Mouse (Mus musculus) midbrain, embryonic 13.5 days (tissue): ENCODE measurements around the gene Syt12. TPM values are rescaled to one million over a fixed set of nuclear protein-coding genes. Genes with fewer than 3 reads are reported as not detected.

Source experiments
- ATAC-seq: fragments of 200-750 bp; cut with Nextera tagmentation; 2 replicates; pipeline ENCODE4 v1.8.0; 2017; ENCODE audit warnings: mild to moderate bottlenecking, moderate TSS enrichment, moderate library complexity
- H3K27ac ChIP-seq: fragments of 300-500 bp; sonication (generic); 2 replicates; pipeline ENCODE4 v1.5.1; 2015; ENCODE audit warnings: inconsistent platforms, mild to moderate bottlenecking, moderate library complexity
- H3K27me3 ChIP-seq: fragments of 300-500 bp; sonication (generic); 2 replicates; pipeline ENCODE4 v1.6.1; 2015; ENCODE audit warnings: mild to moderate bottlenecking, inconsistent platforms
- H3K36me3 ChIP-seq: fragments of 300-500 bp; sonication (generic); 2 replicates; pipeline ENCODE4 v1.6.1; 2015; ENCODE audit warnings: mild to moderate bottlenecking, inconsistent platforms
- H3K4me1 ChIP-seq: fragments of 300-500 bp; sonication (generic); replicated peaks from 2 replicates; pipeline ENCODE4 v1.6.1; 2015; ENCODE audit warnings: inconsistent platforms
- H3K4me2 ChIP-seq: fragments of 300-500 bp; sonication (generic); replicated peaks from 2 replicates; pipeline ENCODE4 v1.6.1; 2015; ENCODE audit warnings: moderate library complexity, mild to moderate bottlenecking, inconsistent platforms
- H3K4me3 ChIP-seq: fragments of 300-500 bp; sonication (generic); replicated peaks from 2 replicates; pipeline ENCODE4 v1.5.1; 2015; ENCODE audit warnings: mild to moderate bottlenecking, inconsistent platforms
- H3K9ac ChIP-seq: fragments of 300-500 bp; sonication (generic); replicated peaks from 2 replicates; pipeline ENCODE4 v1.6.1; 2015; ENCODE audit warnings: mild to moderate bottlenecking, inconsistent platforms
- H3K9me3 ChIP-seq: fragments of 300-500 bp; sonication (generic); 2 replicates; pipeline ENCODE4 v1.6.1; 2016; ENCODE audit warnings: mild to moderate bottlenecking, inconsistent platforms
- WGBS: fragments of 180-500 bp; shearing (Covaris S2); methylation state at CpG from one replicate; pipeline ENCODE4 v1.1.7; 2015; 5-methylcytosine and 5-hydroxymethylcytosine counted together
- polyA plus RNA-seq: library from polyadenylated mRNA; unstranded; fragments of >200 nt; fragmentation: Nextera tagmentation; extraction: Ambion mirVana; gene quantifications from 2 replicates; pipeline ENCODE4 v1.2.1, GENCODE M21; 2015

Gene Syt12
- polyA plus RNA-seq, 1 experiment from 2014 or later: 1.7 TPM

DNA sequence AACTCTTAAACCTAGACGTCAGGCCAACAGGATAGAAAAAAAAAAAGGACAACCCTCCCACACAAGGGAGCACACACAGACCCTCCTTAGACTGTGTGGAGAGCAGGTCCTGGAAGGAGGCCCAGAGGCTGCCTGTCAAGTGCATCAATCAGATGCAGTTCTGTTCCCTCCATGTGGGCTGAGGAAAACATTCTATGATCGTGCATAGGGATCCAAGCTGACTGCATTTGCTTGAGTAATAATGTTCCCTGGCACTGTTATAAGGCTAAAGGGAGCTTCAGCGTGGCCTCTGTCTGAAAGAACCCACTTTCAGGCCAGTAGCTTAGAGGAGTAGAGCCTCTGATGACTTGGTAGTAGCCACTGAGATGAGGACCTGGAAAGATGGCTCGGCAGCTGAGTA lies 24.7 kb downstream of the Syt12 start:
- no peak for ATAC-seq
- Histone ChIP-seq H3K4me1 (peaks cover 9% of the 10 kb centered on the region; the same call in 1 of the 2 replicates), H3K36me3 (no peaks in the 10 kb centered on the region), H3K4me3 (no peak overlapping the region), H3K9ac (no peak overlapping the region), H3K4me2 (no peak overlapping the region), H3K9me3 (no peaks in the 10 kb centered on the region), H3K27me3 (no peaks in the 10 kb centered on the region), H3K27ac (no peak overlapping the region)
- 55% methylated on average over 4 of the region's 4 CpGs for WGBS

DNA sequence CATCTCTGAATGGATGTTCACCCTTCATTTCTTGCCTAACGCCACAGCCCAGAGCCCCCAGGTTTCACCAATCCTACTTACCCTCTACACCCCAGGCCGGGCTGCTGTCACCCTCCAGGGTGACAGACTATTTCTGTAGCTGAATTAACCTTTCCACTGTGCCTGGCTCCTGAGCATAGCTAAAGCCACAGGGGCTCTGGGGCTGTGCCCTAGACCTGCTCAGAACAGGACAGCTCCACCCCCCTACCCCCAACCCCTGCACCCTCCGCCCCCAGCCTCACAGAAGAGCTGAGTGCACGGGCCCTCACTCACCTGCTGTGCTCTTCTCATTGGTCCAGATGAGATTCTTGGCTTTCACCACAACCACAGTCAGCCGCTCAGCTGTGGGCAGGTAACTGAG lies 25.3 kb downstream of the Syt12 start:
- peaks cover 9% of the 10 kb centered on the region; the same call in 1 of the 2 replicates for H3K4me1 ChIP-seq
- no peak for ATAC-seq
- H3K9ac ChIP-seq: no peak overlapping the region
- no peaks in the 10 kb centered on the region for H3K9me3 ChIP-seq
- no peaks in the 10 kb centered on the region for H3K36me3 ChIP-seq
- H3K4me2 ChIP-seq: no peak overlapping the region
- H3K27me3 ChIP-seq: no peaks in the 10 kb centered on the region
- 23% methylated on average over 5 of the region's 5 CpGs for WGBS
- H3K27ac ChIP-seq: no peak overlapping the region
- no peak overlapping the region for H3K4me3 ChIP-seq

DNA sequence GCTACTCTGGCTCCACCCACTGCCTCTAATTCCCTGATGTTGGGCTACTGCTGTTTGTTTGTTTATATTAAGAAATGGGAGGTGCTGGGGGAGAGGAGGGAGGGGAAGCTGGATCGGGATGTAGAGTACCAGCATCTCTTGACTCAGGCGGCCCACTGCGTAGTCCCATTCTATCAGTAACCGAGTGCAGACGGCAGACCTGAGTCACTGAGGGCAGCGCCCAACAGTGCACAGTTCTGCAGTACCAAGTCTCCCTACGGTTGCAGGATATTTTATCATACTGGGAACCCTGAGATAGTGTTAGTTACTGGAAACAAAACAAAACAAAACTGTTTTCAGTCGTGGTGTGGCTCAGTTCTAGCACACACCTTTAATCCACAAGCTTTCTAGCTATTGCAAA lies 26.1 kb downstream of the Syt12 start:
- Histone ChIP-seq H3K9me3 (no peaks in the 10 kb centered on the region), H3K4me1 (peaks cover 9% of the 10 kb centered on the region; the same call in 1 of the 2 replicates), H3K27ac (no peak overlapping the region), H3K4me2 (no peak overlapping the region), H3K36me3 (no peaks in the 10 kb centered on the region), H3K9ac (no peak overlapping the region), H3K4me3 (no peak overlapping the region), H3K27me3 (no peaks in the 10 kb centered on the region)
- ATAC-seq: no peak
- 69% methylated on average over 8 of the region's 8 CpGs for WGBS

DNA sequence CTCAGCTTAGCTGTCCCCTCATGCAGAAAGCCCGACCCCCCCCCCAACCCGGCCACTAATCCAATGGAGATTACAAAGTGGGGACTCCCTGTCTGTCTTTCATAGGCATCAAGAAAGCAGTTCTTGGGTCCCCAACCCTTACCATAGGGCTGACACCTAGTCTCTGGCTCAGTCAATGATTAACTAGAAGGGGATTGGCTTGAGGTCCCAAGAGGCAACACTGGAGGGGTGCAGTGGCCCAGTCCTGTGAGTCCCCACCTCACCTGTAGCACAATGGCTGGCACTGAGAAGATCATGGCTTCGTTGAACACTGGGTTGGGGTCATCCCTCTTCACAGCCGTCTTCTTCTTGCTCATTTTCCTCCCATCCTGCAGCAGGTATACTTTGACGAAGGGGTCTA lies 26.6 kb downstream of the Syt12 start:
- H3K9ac ChIP-seq: no peak overlapping the region
- peaks cover 9% of the 10 kb centered on the region; the same call in 1 of the 2 replicates for H3K4me1 ChIP-seq
- H3K4me3 ChIP-seq: no peak overlapping the region
- H3K27ac ChIP-seq: no peak overlapping the region
- H3K9me3 ChIP-seq: no peaks in the 10 kb centered on the region
- no peak overlapping the region for H3K4me2 ChIP-seq
- WGBS: 62% methylated on average over 5 of the region's 5 CpGs
- H3K27me3 ChIP-seq: no peaks in the 10 kb centered on the region
- ATAC-seq: no peak
- H3K36me3 ChIP-seq: no peaks in the 10 kb centered on the region

DNA sequence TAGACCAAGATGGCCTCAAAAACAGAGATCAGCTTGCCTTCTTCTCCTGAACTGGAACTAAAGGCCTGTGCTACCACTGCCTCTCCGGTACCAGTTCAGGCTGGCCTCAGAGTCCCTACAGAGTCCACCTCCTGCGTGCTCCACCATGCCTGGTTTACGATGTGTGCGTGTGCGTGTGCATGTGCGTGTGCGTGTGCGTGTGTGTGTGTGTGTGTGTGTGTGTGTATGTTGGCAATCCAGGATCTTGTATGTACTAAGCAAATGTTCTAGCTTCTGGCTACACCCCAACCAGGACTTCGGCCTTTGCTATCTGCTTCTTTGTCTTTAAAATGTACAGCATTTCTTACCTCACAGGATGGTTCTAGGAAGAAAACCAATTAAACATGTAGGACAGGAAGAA lies 28.0 kb downstream of the Syt12 start:
- H3K9ac ChIP-seq: no peak overlapping the region
- no peak overlapping the region for H3K4me2 ChIP-seq
- no peak for ATAC-seq
- H3K4me3 ChIP-seq: no peak overlapping the region
- H3K36me3 ChIP-seq: no peaks in the 10 kb centered on the region
- peaks cover 9% of the 10 kb centered on the region; the same call in 1 of the 2 replicates for H3K4me1 ChIP-seq
- no peaks in the 10 kb centered on the region for H3K27me3 ChIP-seq
- no peaks in the 10 kb centered on the region for H3K9me3 ChIP-seq
- 95% methylated on average over 9 of the region's 9 CpGs for WGBS
- no peak overlapping the region for H3K27ac ChIP-seq

DNA sequence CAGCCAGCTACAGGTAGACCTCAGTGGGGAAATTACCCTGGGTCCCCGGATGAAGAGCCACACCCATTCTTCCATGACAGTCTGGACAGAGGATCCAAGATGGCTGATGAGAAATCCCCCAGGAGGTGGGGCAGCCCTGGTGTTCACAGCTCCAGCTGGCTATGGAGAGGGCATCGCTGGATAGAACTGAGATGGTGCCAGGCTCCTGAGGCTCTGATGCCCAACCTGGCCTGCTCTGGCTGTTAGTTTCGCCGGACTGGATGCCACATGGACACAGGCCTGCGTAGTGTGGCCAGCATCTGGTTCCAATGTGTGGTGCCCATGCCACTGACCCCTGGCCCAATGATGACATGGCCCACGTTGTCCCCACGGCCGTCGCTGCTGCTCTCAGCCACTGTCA lies 29.8 kb downstream of the Syt12 start:
- no peaks in the 10 kb centered on the region for H3K9me3 ChIP-seq
- ATAC-seq: no peak
- H3K4me2 ChIP-seq: no peak overlapping the region
- no peak overlapping the region for H3K27ac ChIP-seq
- no peaks in the 10 kb centered on the region for H3K36me3 ChIP-seq
- WGBS: 89% methylated on average over 9 of the region's 9 CpGs
- no peak overlapping the region for H3K9ac ChIP-seq
- H3K4me1 ChIP-seq: peaks cover 9% of the 10 kb centered on the region; the same call in 1 of the 2 replicates
- no peaks in the 10 kb centered on the region for H3K27me3 ChIP-seq
- H3K4me3 ChIP-seq: no peak overlapping the region

DNA sequence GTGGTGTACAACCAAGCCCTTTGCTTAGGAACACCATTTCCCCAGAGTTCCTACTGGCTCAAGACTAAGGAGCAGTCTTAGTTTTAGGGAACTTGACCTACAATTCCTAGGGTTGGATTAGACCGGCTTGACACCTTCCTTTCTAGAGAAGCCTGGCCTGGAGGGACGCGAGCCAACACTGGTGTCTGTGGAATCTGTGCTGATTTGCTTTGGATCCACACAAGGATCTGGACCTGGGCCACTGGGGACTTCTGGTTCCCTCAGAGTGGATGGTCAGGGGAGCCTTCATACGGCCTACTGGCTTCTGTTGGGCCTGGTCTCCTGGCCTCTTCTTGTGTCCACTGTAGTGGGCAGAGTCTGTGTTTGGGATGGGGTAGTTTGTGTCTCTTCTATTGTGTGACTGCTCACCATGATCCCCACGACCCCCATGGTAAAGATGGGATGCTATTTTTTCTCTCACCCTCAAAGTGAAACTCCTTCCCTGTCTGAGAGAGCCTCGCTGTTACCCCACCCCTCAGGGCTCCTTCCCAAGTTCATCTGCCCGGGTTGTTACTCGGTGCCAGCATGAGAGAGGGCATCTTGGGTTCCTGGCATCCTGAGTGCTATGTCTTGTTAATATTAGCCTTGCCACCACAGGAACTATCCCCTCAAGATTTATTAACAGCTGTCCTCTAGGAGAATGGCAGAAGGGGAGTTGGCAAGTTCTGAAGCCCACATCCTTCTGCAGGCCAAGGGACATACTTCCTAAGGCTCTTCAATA lies 30.4 kb downstream of the Syt12 start:
- no peaks in the 10 kb centered on the region for H3K9me3 ChIP-seq
- H3K27ac ChIP-seq: no peak overlapping the region
- peaks cover 7% of the 10 kb centered on the region; the same call in 1 of the 2 replicates for H3K4me1 ChIP-seq
- WGBS: 86% methylated on average over 8 of the region's 8 CpGs
- no peak for ATAC-seq
- H3K27me3 ChIP-seq: no peaks in the 10 kb centered on the region
- no peak overlapping the region for H3K4me2 ChIP-seq
- no peak overlapping the region for H3K9ac ChIP-seq
- H3K4me3 ChIP-seq: no peak overlapping the region
- no peaks in the 10 kb centered on the region for H3K36me3 ChIP-seq

DNA sequence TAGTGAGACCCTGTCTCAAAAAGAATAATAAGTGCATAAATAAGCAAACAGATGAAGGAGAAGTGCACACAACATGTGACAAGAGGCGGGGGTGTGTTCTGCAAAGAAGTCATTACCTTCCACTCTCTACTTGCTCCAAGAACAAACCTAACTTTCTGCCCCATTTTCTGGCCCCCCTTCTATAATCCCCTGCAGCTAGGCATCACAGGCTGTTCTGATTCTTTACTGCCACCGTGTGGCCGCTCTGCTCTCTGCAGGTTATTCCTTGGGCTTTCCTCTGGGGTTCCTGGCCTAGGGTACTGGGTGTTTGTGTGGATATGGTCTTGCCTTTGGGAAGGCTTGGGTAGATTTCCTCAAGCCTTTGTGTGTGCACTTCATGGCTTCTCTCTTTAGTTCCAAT lies 34.8 kb downstream of the Syt12 start:
- Histone ChIP-seq H3K9ac (no peak overlapping the region), H3K4me1 (peaks cover 26% of the 10 kb centered on the region), H3K27ac (no peak overlapping the region), H3K4me2 (no peak overlapping the region), H3K4me3 (no peak overlapping the region), H3K36me3 (no peaks in the 10 kb centered on the region), H3K27me3 (peaks cover 34% of the 10 kb centered on the region), H3K9me3 (no peaks in the 10 kb centered on the region)
- ATAC-seq: no peak
- WGBS: 8% methylated on average over 3 of the region's 3 CpGs

DNA sequence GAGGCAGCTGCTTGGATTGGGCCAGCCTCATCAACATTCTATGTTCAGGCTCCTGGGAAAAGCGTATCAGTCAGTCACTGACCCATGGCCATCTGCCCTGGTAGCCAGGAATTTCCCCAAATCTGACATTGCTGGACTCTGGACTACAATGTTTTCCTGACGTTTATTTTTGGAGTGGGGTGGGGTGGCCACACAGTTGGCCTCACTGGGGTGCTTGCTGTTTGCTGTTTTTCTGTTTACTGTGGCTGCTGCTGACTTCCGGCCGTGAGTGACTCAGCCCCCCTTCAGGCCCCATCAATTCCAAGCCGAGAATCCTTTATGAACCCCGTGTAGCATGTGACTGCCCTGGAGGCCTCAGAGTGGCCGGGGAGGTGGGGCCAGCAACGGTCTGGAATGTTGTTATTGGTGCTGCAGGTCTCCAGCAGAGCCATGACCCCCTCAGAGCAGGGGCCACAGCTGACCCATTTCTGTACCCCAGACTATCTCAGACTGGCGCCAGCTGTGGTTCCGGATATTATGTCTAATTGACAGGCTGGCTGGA lies 35.6 kb downstream of the Syt12 start:
- Histone ChIP-seq H3K9ac (no peak overlapping the region), H3K27me3 (peaks cover 34% of the 10 kb centered on the region), H3K27ac (no peak overlapping the region), H3K4me1 (peaks cover 26% of the 10 kb centered on the region), H3K9me3 (no peaks in the 10 kb centered on the region), H3K4me3 (no peak overlapping the region), H3K36me3 (no peaks in the 10 kb centered on the region), H3K4me2 (no peak overlapping the region)
- 42% methylated on average over 10 of the region's 10 CpGs for WGBS
- ATAC-seq: no peak

DNA sequence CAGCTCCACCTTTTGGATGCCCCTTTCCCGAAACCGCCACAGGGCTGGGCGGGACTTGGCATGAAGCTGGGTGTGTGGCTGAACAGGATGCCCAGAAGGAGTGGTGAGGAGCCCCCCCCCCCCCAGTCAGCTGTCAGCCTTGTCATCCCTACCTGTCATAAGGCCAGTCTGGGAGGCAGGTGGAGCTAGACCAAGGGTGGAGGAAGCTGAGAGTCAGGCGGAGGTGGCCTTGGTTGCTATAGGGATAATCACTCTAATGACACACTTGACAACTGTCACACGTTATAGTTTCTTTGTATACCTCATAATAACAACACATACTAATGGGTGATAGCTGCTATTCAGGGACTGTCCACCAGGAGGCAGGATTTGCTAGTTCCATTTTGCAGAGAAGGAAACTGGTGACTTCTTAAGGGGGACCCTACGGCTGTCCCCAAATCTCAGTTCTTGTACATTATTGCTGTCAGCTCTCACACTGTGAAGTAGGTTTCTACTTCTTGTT lies 36.1 kb downstream of the Syt12 start:
- Histone ChIP-seq H3K4me1 (peaks cover 26% of the 10 kb centered on the region), H3K9me3 (no peaks in the 10 kb centered on the region), H3K4me2 (no peak overlapping the region), H3K27ac (no peak overlapping the region), H3K27me3 (peaks cover 34% of the 10 kb centered on the region), H3K9ac (no peak overlapping the region), H3K4me3 (no peak overlapping the region), H3K36me3 (no peaks in the 10 kb centered on the region)
- WGBS: 28% methylated on average over 6 of the region's 6 CpGs
- ATAC-seq: no peak

DNA sequence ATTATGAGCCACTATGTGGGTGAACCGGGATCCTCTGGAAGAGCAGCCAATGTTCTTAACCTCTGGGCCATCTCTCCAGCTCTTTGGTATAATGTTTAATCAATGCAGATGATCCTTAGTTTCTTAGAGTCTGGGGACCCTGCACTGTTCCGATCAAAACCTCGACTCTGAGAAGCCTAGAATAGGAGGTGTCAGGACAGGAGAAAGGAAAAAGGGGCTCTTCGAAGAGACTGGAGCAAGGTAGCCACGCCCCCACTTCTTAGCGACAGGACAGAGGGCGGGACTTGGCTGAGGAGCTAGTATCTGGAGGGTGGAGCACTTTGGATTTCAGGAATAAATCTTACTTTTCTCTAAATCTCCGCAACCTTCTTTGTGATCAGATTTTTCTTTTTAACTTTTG lies 37.0 kb downstream of the Syt12 start:
- no peak for ATAC-seq
- WGBS: 8% methylated on average over 8 of the region's 8 CpGs
- H3K36me3 ChIP-seq: no peaks in the 10 kb centered on the region
- H3K4me2 ChIP-seq: peak overlapping the region; percentile 74; the same call in 1 of the 2 replicates
- no peak overlapping the region for H3K4me3 ChIP-seq
- H3K27me3 ChIP-seq: peaks cover 34% of the 10 kb centered on the region
- H3K4me1 ChIP-seq: peaks cover 26% of the 10 kb centered on the region
- H3K9ac ChIP-seq: no peak overlapping the region
- no peak overlapping the region for H3K27ac ChIP-seq
- no peaks in the 10 kb centered on the region for H3K9me3 ChIP-seq

DNA sequence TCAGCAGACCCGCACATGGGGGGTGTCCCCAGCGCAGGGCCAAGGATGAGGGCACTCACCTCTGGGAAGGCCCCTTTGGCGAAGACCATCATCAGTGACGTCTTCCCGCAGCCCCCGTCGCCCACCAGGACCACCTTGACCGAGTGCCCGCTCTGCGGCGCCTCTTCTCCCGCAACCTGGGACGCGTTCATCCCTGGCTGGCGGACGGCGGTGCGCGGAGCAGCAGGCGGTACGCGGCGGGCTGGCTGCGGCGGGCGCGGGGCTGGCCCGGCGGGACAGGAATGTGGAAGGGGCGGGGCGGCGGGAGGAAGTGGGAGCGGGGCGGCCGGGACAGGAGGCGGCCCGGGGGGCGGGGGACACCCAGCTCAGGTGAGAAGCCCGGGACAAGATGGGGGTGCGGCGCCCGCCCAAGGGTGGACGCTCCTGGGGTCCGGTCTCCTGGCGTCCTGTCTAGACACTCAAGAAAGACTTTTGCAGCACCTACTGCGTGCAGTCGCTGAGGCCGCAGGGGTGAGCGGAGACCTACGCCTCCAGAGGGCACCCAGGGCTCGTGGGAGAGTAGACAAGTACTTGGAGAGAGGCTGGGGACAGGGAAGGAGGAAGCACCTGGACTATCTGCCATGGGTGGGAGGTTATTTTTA lies 38.0 kb downstream of the Syt12 start, which contains the start of gene Rhod:
Gene Rhod (minus strand): TSS at position 272 of the 641 bp plus-strand sequence.
- H3K4me3 ChIP-seq: peak within 1 kb of the TSS; percentile 44
- no peaks in the 10 kb centered on the region for H3K9me3 ChIP-seq
- peak; percentile 41; the same call in 1 of the 2 replicates for ATAC-seq
- under 1% methylated on average over 43 of the region's 51 CpGs for WGBS
- H3K27ac ChIP-seq: no peak within 1 kb of the TSS
- H3K4me2 ChIP-seq: peak within 1 kb of the TSS; percentile 74
- no peaks in the 10 kb centered on the region for H3K36me3 ChIP-seq
- peaks cover 34% of the 10 kb centered on the region for H3K27me3 ChIP-seq
- peaks cover 26% of the 10 kb centered on the region for H3K4me1 ChIP-seq
- peak within 1 kb of the TSS; percentile 64 for H3K9ac ChIP-seq
